Mouse (Mus musculus): ENCODE measurements around the gene Ccdc141. TPM values are rescaled to one million over a fixed set of nuclear protein-coding genes. Genes with fewer than 3 reads are reported as not detected.

Ccdc141 gene
- polyA plus RNA-seq, 2 experiments: 0.29 to 0.58 TPM

GRCm38 (mm10) chr2:76965542-76965941 lies 204.9 kb downstream of the Ccdc141 start:
- Histone ChIP-seq H3K36me3 (replicated peaks; ENCODE audit: control insufficient read depth, insufficient read depth, low read depth) (no peaks in the 10 kb centered on the region), H3K4me3 (ENCODE audit: insufficient read depth in 1 of 2, low read depth in 2 of 2, low read length in 2 of 2) (no peak overlapping the region), H3K9me3 (ENCODE audit: control insufficient read depth, low read length) (no peaks in the 10 kb centered on the region), H3K4me2 (ENCODE audit: low read depth) (no peak overlapping the region), H3K27ac (no peak overlapping the region), H3K27me3 (ENCODE audit: control insufficient read depth, insufficient read depth, low read length) (no peaks in the 10 kb centered on the region), H3K4me1 (replicated peaks; ENCODE audit: control insufficient read depth in 2 of 2, insufficient read depth in 2 of 2, low read length in 1 of 2) (no peaks in the 10 kb centered on the region), H3K9ac (replicated peaks) (no peak overlapping the region)
- WGBS (ENCODE audit: insufficient replicate concordance): 70% methylated on average over 7 of the region's 7 CpGs
- TF ChIP-seq CTCF (IDR thresholded peaks at IDR 0.05; ENCODE audit: low read depth) (no peak), EP300 (IDR thresholded peaks at IDR 0.05; ENCODE audit: low read depth) (no peak)
- no peak for DNase-seq (ENCODE audit: low read depth in 3 of 3, low spot score in 3 of 3)
- ATAC-seq (ENCODE audit: insufficient read depth): no peak

- ATAC-seq (ENCODE audit: insufficient read depth): no peak
- no peak for DNase-seq (ENCODE audit: low read depth in 3 of 3, low spot score in 3 of 3)
- Histone ChIP-seq H3K27ac (no peak overlapping the region), H3K9ac (replicated peaks) (no peak overlapping the region), H3K36me3 (replicated peaks; ENCODE audit: control insufficient read depth, insufficient read depth, low read depth) (no peaks in the 10 kb centered on the region), H3K9me3 (ENCODE audit: control insufficient read depth, low read length) (no peaks in the 10 kb centered on the region), H3K4me1 (replicated peaks; ENCODE audit: control insufficient read depth in 2 of 2, insufficient read depth in 2 of 2, low read length in 1 of 2) (no peaks in the 10 kb centered on the region), H3K4me2 (ENCODE audit: low read depth) (no peak overlapping the region), H3K4me3 (ENCODE audit: insufficient read depth in 1 of 2, low read depth in 2 of 2, low read length in 2 of 2) (no peak overlapping the region), H3K27me3 (ENCODE audit: control insufficient read depth, insufficient read depth, low read length) (no peaks in the 10 kb centered on the region)
- TF ChIP-seq EP300 (IDR thresholded peaks at IDR 0.05; ENCODE audit: low read depth) (no peak), CTCF (IDR thresholded peaks at IDR 0.05; ENCODE audit: low read depth) (no peak)
- 69% methylated on average over 6 of the region's 6 CpGs for WGBS (ENCODE audit: insufficient replicate concordance)
Measured at GRCm38 (mm10) chr2:76962045-76962432, 208.4 kb downstream of the Ccdc141 start.

- Histone ChIP-seq H3K27ac (no peak overlapping the region), H3K4me3 (ENCODE audit: insufficient read depth in 1 of 2, low read depth in 2 of 2, low read length in 2 of 2) (no peak overlapping the region), H3K4me2 (ENCODE audit: low read depth) (no peak overlapping the region), H3K9ac (replicated peaks) (no peak overlapping the region), H3K9me3 (ENCODE audit: control insufficient read depth, low read length) (no peaks in the 10 kb centered on the region), H3K4me1 (replicated peaks; ENCODE audit: control insufficient read depth in 2 of 2, insufficient read depth in 2 of 2, low read length in 1 of 2) (no peaks in the 10 kb centered on the region), H3K36me3 (replicated peaks; ENCODE audit: control insufficient read depth, insufficient read depth, low read depth) (no peaks in the 10 kb centered on the region), H3K27me3 (ENCODE audit: control insufficient read depth, insufficient read depth, low read length) (no peaks in the 10 kb centered on the region)
- TF ChIP-seq EP300 (IDR thresholded peaks at IDR 0.05; ENCODE audit: low read depth) (no peak), CTCF (IDR thresholded peaks at IDR 0.05; ENCODE audit: low read depth) (no peak)
- DNase-seq (ENCODE audit: low read depth in 3 of 3, low spot score in 3 of 3): no peak
- ATAC-seq (ENCODE audit: insufficient read depth): no peak
- 68% methylated on average over 10 of the region's 10 CpGs for WGBS (ENCODE audit: insufficient replicate concordance)
Measured at GRCm38 (mm10) chr2:76961420-76962044, 208.9 kb downstream of the Ccdc141 start.

Small RNAs within 50 kb of the gene (microRNA-seq; reads per million reads assigned to microRNA genes)
- not detected for gene Gm44360

Other genes with a start within 250 kb of the Ccdc141 start
- under 0.01 TPM in 2 replicates for gene Ttn, start 188.1 kb downstream of the Ccdc141 start, polyA plus RNA-seq (2012; rRNA removed)
- 0.01 and 0.13 TPM in 2 replicates for gene Ttn, start 188.1 kb downstream of the Ccdc141 start, polyA plus RNA-seq (2014; fragmentation: Nextera tagmentation; extraction: Ambion mirVana)
- gene Sestd1, start 110.0 kb upstream of the Ccdc141 start, polyA plus RNA-seq (2012; rRNA removed): 0.25 and 0.46 TPM in 2 replicates
- gene Sestd1, start 110.0 kb upstream of the Ccdc141 start, polyA plus RNA-seq (2014; fragmentation: Nextera tagmentation; extraction: Ambion mirVana): 0.48 and 0.49 TPM in 2 replicates